Comparison of ENCODE assay signal across 9 mouse cellular contexts in the genomic region with DNA sequence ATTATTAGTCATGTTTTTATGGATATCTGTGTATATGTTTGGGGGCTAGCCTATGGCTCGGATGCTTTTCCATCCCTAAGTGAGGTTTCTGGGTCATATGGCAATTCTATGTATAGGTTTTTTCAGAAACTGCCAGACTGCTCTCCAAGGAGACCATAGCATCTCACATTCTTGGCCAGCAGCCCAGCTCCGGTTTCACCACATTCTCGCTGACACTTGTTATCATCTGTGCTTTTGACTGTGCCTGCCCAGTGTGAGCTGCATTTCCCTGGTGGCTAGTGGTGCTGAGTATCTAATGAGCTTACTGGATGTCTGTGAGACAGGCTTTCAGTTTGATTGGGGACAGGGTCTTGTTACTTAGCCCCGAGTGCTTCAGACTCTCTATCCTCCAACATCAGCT. TPM values are rescaled to one million over a fixed set of nuclear protein-coding genes. Genes with fewer than 3 reads are reported as not detected.
DNase-seq lines count a peak whose midpoint lies in the region; ATAC-seq lines count a peak whose summit lies in the region.
"Had no signal": no experiment of that assay in that cellular context is flagged by ENCODE, and none has a peak within 500 bp of the region (broad histone marks: within the 10 kb centered on the region; RNA-seq: fewer than 3 reads in every experiment).

No protein-coding gene starts in this region.

- no peak overlapping the region for H3K4me3 ChIP-seq in limb, embryonic 13.5 days
- no peak overlapping the region for H3K4me3 ChIP-seq in limb, embryonic 10.5 days
- H3K4me3 ChIP-seq in heart, embryonic 15.5 days, result no peak overlapping the region

- no peaks in the 10 kb centered on the region; the same call in 1 of the 2 replicates for H3K4me1 ChIP-seq in limb, embryonic 13.5 days
- H3K4me1 ChIP-seq in limb, embryonic 10.5 days, result no peaks in the 10 kb centered on the region
- H3K4me1 ChIP-seq in heart, embryonic 15.5 days (replicated peaks), result peaks cover 48% of the 10 kb centered on the region

- no peaks in the 10 kb centered on the region; the same call in 1 of the 2 replicates for H3K9me3 ChIP-seq in limb, embryonic 13.5 days
- H3K9me3 ChIP-seq in limb, embryonic 10.5 days (replicated peaks), result no peaks in the 10 kb centered on the region
- H3K9me3 ChIP-seq in heart, embryonic 15.5 days (replicated peaks), result no peaks in the 10 kb centered on the region

- no peaks in the 10 kb centered on the region for H3K36me3 ChIP-seq in limb, embryonic 13.5 days
- H3K36me3 ChIP-seq in limb, embryonic 10.5 days, result no peaks in the 10 kb centered on the region
- H3K36me3 ChIP-seq in heart, embryonic 15.5 days, result peaks cover 2% of the 10 kb centered on the region; the same call in 1 of the 2 replicates

- H3K4me2 ChIP-seq in limb, embryonic 13.5 days (replicated peaks), result no peak overlapping the region
- H3K4me2 ChIP-seq in heart, embryonic 15.5 days, result peak overlapping the region; percentile 40

- peak; percentile 28; the same call in 1 of the 2 replicates for ATAC-seq in limb, embryonic 13.5 days (ENCODE audit: low FRiP score, low read depth)
- ATAC-seq in heart, embryonic 15.5 days (replicated peaks; ENCODE audit: insufficient number of reproducible peaks, insufficient read depth, low FRiP score, low read depth), result peak; percentile 77
- ATAC-seq: Patski had no signal

- no peak overlapping the region for H3K27ac ChIP-seq in limb, embryonic 13.5 days
- no peak overlapping the region for H3K27ac ChIP-seq in limb, embryonic 10.5 days
- peak overlapping the region; percentile 81 for H3K27ac ChIP-seq in heart, embryonic 15.5 days

- H3K27me3 ChIP-seq in limb, embryonic 13.5 days, result no peaks in the 10 kb centered on the region
- H3K27me3 ChIP-seq in limb, embryonic 10.5 days (ENCODE audit: low read depth, poor library complexity, severe bottlenecking), result no peaks in the 10 kb centered on the region
- no peaks in the 10 kb centered on the region for H3K27me3 ChIP-seq in heart, embryonic 15.5 days
- H3K27me3 ChIP-seq: Patski had no signal

- H3K9ac ChIP-seq in limb, embryonic 13.5 days, result no peak overlapping the region
- no peak overlapping the region for H3K9ac ChIP-seq in heart, embryonic 15.5 days

- DNase-seq in limb, embryonic 10.5 days (ENCODE audit: low spot score), result no peak
- DNase-seq in cerebellum, adult 9-10 months, result peak; percentile 83
- peak; percentile 69 for DNase-seq in right cerebral cortex, postnatal 14 days
- DNase-seq in ovary, postnatal 36 days (ENCODE audit: low spot score), result no peak
- no peak for DNase-seq in kidney, adult 11 months
- DNase-seq in spleen, adult 18-20 months, result no peak

- WGBS in limb, embryonic 13.5 days, result 50% methylated on average over 4 of the region's 4 CpGs
- 79% methylated on average over 4 of the region's 4 CpGs for WGBS in limb, embryonic 10.5 days
- WGBS in heart, embryonic 15.5 days, result 14% methylated on average over 4 of the region's 4 CpGs

RNA-seq across cellular contexts. Expression of gene Tmod1, which starts 35.0 kb away (rescaled TPM):
- 9.9 and 10.2 TPM in 2 replicates for polyA plus RNA-seq in limb, embryonic 13.5 days (2015; fragmentation: Nextera tagmentation; extraction: Ambion mirVana)
- polyA plus RNA-seq in limb, embryonic 10.5 days (2016; fragmentation: Nextera tagmentation; extraction: Ambion mirVana), result 2.0 TPM in 2 replicates
- 170 and 195 TPM in 2 replicates for polyA plus RNA-seq in heart, embryonic 15.5 days (2015; fragmentation: Nextera tagmentation; extraction: Ambion mirVana)

Comparison
In these comparisons a context has a peak if more than half of its experiments do, and no peak if none do; other contexts are left out.
1. DNase-seq: peak in cerebellum, adult 9-10 months (single experiment) and right cerebral cortex, postnatal 14 days (single experiment); none in limb, embryonic 10.5 days (single experiment), ovary, postnatal 36 days (single experiment), kidney, adult 11 months (single experiment) and spleen, adult 18-20 months (0 of 2).
2. RNA of gene Tmod1, which starts 35.0 kb away (polyA plus RNA-seq): 170 to 195 TPM in heart, embryonic 15.5 days; 9.9 to 10.2 TPM in limb, embryonic 13.5 days and 2.0 TPM in limb, embryonic 10.5 days; every median in the first group is over 10 times any median in the second.